8 mouse cellular contexts compared by ENCODE assay signal in genomic region chr9:48986616-48987141, GRCm38 (mm10). TPM values are rescaled to one million over a fixed set of nuclear protein-coding genes. Genes with fewer than 3 reads are reported as not detected.
A peak's percentile ranks its signal among the peaks of the same experiment; 100 is the strongest.
DNase-seq lines count a peak whose midpoint lies in the region; ATAC-seq and TF ChIP-seq lines count a peak whose summit lies in the region.

No protein-coding gene starts in this region.

- peaks cover 15% of the 10 kb centered on the region for H3K79me2 ChIP-seq in liver, adult 2 months (ENCODE audit: control insufficient read depth, insufficient read depth, low read length)

- H3K27me3 ChIP-seq in liver, adult 2 months (ENCODE audit: control insufficient read depth, insufficient read depth, low read length), result no peaks in the 10 kb centered on the region
- no peaks in the 10 kb centered on the region for H3K27me3 ChIP-seq in embryonic facial prominence, embryonic 12.5 days
- H3K27me3 ChIP-seq in heart, embryonic 16.5 days (ENCODE audit: control insufficient read depth, insufficient read depth, low read length), result no peaks in the 10 kb centered on the region
- H3K27me3 ChIP-seq in liver, postnatal 0 days (ENCODE audit: insufficient read depth, low read length), result no peaks in the 10 kb centered on the region

- H3K4me3 ChIP-seq in liver, adult 2 months (ENCODE audit: insufficient read depth, low read depth, low read length), result no peak overlapping the region
- H3K4me3 ChIP-seq in embryonic facial prominence, embryonic 12.5 days, result peak overlapping the region; percentile 8; the same call in 1 of the 2 replicates
- H3K4me3 ChIP-seq in heart, embryonic 16.5 days (ENCODE audit: low read length), result peak overlapping the region; percentile 66
- no peak overlapping the region for H3K4me3 ChIP-seq in liver, postnatal 0 days (ENCODE audit: low read depth, low read length)

- peak; percentile 28 for DNase-seq in liver, adult 2 months (ENCODE audit: extremely low read depth, low read depth, low spot score)
- DNase-seq in liver, result no peak
- DNase-seq in liver, postnatal 0 days, result no peak
- DNase-seq in spleen, postnatal 4 days (ENCODE audit: low spot score in 2 of 2), result no peak
- DNase-seq in Muller cell, postnatal 12 days (ENCODE audit: inconsistent ontology term), result no peak
- no peak for DNase-seq in kidney, postnatal 10 days

- no peak for ATAC-seq in embryonic facial prominence, embryonic 12.5 days (ENCODE audit: insufficient number of reproducible peaks, insufficient read depth, low FRiP score, low TSS enrichment)
- peak; percentile 47 for ATAC-seq in heart, embryonic 16.5 days (replicated peaks; ENCODE audit: extremely low read depth, insufficient read depth, low FRiP score)
- no peak for ATAC-seq in liver, postnatal 0 days

- no peaks in the 10 kb centered on the region for H3K9me3 ChIP-seq in embryonic facial prominence, embryonic 12.5 days
- H3K9me3 ChIP-seq in heart, embryonic 16.5 days (replicated peaks; ENCODE audit: control insufficient read depth, low read length), result no peaks in the 10 kb centered on the region
- H3K9me3 ChIP-seq in liver, postnatal 0 days (ENCODE audit: low read length), result no peaks in the 10 kb centered on the region

- TF ChIP-seq POLR2A in liver, adult 2 months (IDR thresholded peaks at IDR 0.05; ENCODE audit: extremely low read depth, insufficient read depth, low read length), result no peak

- TF ChIP-seq CTCF in liver, adult 2 months (IDR thresholded peaks at IDR 0.05; ENCODE audit: low read depth, low read length), result no peak
- TF ChIP-seq CTCF in liver, postnatal 0 days (IDR thresholded peaks at IDR 0.05; ENCODE audit: low read depth), result no peak

- H3K27ac ChIP-seq in liver, adult 2 months (replicated peaks; ENCODE audit: insufficient read depth, low read depth, low read length), result no peak overlapping the region
- no peak overlapping the region for H3K27ac ChIP-seq in embryonic facial prominence, embryonic 12.5 days
- peak overlapping the region; percentile 99 for H3K27ac ChIP-seq in heart, embryonic 16.5 days (ENCODE audit: low read length)
- no peak overlapping the region for H3K27ac ChIP-seq in liver, postnatal 0 days (ENCODE audit: low read depth)

- 46% methylated on average over 7 of the region's 7 CpGs for WGBS in liver, adult 2 months
- WGBS in embryonic facial prominence, embryonic 12.5 days, result 16% methylated on average over 7 of the region's 7 CpGs
- 14% methylated on average over 7 of the region's 7 CpGs for WGBS in heart, embryonic 16.5 days
- WGBS in liver, postnatal 0 days (ENCODE audit: insufficient replicate concordance), result 49% methylated on average over 7 of the region's 7 CpGs

- H3K4me2 ChIP-seq in embryonic facial prominence, embryonic 12.5 days (replicated peaks), result peak overlapping the region; percentile 65
- H3K4me2 ChIP-seq in heart, embryonic 16.5 days (ENCODE audit: low read depth, low read length), result peak overlapping the region; percentile 72
- H3K4me2 ChIP-seq in liver, postnatal 0 days (ENCODE audit: low read depth, low read length), result peak overlapping the region; percentile 91

- no peak for TF ChIP-seq EP300 in liver, postnatal 0 days (IDR thresholded peaks at IDR 0.05; ENCODE audit: low read depth)

- H3K36me3 ChIP-seq in liver, adult 2 months (ENCODE audit: control insufficient read depth, insufficient read depth, low read length), result no peaks in the 10 kb centered on the region
- no peaks in the 10 kb centered on the region for H3K36me3 ChIP-seq in embryonic facial prominence, embryonic 12.5 days
- no peaks in the 10 kb centered on the region for H3K36me3 ChIP-seq in heart, embryonic 16.5 days (ENCODE audit: control insufficient read depth, insufficient read depth)
- H3K36me3 ChIP-seq in liver, postnatal 0 days (replicated peaks; ENCODE audit: insufficient read depth, low read length), result no peaks in the 10 kb centered on the region

- no peak overlapping the region for H3K9ac ChIP-seq in liver, adult 2 months (ENCODE audit: low read depth, low read length)
- H3K9ac ChIP-seq in embryonic facial prominence, embryonic 12.5 days, result 0 out of 2 replicates have a peak overlapping the region, but pooled peaks have one; percentile 3
- H3K9ac ChIP-seq in heart, embryonic 16.5 days (ENCODE audit: low read length), result peak overlapping the region; percentile 84
- H3K9ac ChIP-seq in liver, postnatal 0 days (replicated peaks), result 0 out of 2 replicates have a peak overlapping the region, but pooled peaks have one; percentile 2

- H3K4me1 ChIP-seq in liver, adult 2 months (ENCODE audit: control insufficient read depth, insufficient read depth, low read length), result no peaks in the 10 kb centered on the region
- H3K4me1 ChIP-seq in embryonic facial prominence, embryonic 12.5 days, result peaks cover 25% of the 10 kb centered on the region
- peaks cover 9% of the 10 kb centered on the region for H3K4me1 ChIP-seq in heart, embryonic 16.5 days (ENCODE audit: control insufficient read depth, insufficient read depth, low read length)
- H3K4me1 ChIP-seq in liver, postnatal 0 days (ENCODE audit: insufficient read depth), result peaks cover 26% of the 10 kb centered on the region

RNA-seq across cellular contexts. Expression of gene Usp28, which starts 1.5 kb away (rescaled TPM):
- 6.1 and 8.0 TPM in 2 replicates for total RNA-seq in liver, adult 2 months (2014; rRNA removed)
- 6.4 and 8.2 TPM in 2 replicates for polyA plus RNA-seq in liver, adult 2 months (2012; rRNA removed)
- polyA plus RNA-seq in embryonic facial prominence, embryonic 12.5 days (2016; fragmentation: Nextera tagmentation; extraction: Ambion mirVana), result 50.0 and 54.1 TPM in 2 replicates
- polyA plus RNA-seq in heart, embryonic 16.5 days (2015; fragmentation: Nextera tagmentation; extraction: Ambion mirVana), result 119 and 121 TPM in 2 replicates
- polyA plus RNA-seq in liver, postnatal 0 days (2015; fragmentation: Nextera tagmentation; extraction: Ambion mirVana), result 2.5 and 3.9 TPM in 2 replicates

RNA-seq across cellular contexts. Expression of gene Htr3b, which starts 21.9 kb away (rescaled TPM):
- total RNA-seq in liver, adult 2 months (2014; rRNA removed), result not detected in 2 replicates
- not detected in 2 replicates for polyA plus RNA-seq in liver, adult 2 months (2012; rRNA removed)
- polyA plus RNA-seq in embryonic facial prominence, embryonic 12.5 days (2016; fragmentation: Nextera tagmentation; extraction: Ambion mirVana), result 0.24 and 0.51 TPM in 2 replicates
- polyA plus RNA-seq in heart, embryonic 16.5 days (2015; fragmentation: Nextera tagmentation; extraction: Ambion mirVana), result 0.07 and 0.08 TPM in 2 replicates
- not detected in 2 replicates for polyA plus RNA-seq in liver, postnatal 0 days (2015; fragmentation: Nextera tagmentation; extraction: Ambion mirVana)

Comparison
In these comparisons a context has a peak if more than half of its experiments do, and no peak if none do; other contexts are left out.
1. H3K4me3 ChIP-seq: peak in embryonic facial prominence, embryonic 12.5 days (single experiment) and heart, embryonic 16.5 days (single experiment); none in liver, adult 2 months (single experiment) and liver, postnatal 0 days (single experiment).
2. Peak in every context shown above with its lines, with median percentiles within 50 percentile points of each other: H3K4me2 ChIP-seq.